Mouse (Mus musculus): ENCODE data around the gene Cbx2. TPM values are rescaled to one million over a fixed set of nuclear protein-coding genes. Genes with fewer than 3 reads are reported as not detected.

The Cbx2 gene
- polyA plus RNA-seq, 1 experiment = 2.9 TPM

DNA sequence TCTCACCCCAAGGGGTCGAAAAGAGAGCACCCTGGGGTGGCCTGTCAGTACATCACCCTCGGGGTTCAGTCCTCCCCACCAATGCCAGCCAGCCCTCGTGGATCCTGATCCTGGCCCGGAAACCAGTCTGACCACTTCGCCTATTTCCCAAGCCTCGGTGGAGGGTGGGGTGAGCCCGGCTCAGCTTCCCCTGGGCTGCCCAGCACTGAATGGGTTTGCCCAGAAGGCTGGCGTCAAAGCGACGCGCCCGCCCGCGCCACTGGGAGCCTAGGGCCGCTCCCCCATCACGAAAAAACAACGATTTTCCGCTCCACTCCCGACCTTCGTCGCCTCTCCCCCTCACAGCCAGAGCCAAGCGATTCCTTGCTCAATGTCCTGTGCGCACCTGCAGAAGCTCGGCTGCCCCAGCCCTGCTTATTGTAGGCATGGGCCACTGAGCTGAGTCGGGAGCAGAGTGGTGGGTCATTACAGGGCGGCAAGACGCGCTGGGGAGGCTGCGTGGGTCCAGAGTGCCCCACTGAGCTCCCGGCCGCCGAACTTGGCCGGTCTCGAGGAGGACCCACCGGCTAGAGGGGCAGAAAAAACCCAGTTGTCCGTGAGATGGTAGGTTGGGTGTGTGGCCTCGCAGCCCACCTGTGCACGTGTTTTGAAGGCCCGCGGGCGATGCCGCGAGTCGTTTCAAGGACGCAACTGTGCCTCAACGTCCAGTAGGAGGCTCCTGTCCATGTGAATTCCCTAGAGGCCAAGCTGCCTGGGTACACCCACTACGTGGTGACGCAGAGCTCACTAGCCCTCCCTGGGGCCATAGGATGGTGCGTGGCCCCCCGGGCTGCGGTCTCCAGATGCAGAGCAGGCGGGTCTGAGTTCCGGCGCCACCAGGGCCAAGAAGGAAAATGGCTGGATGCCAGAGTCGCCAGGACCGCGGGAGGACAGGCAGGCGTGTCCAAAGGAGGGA, 35.6 kb downstream of the Cbx2 start:
- no peak for DNase-seq (ENCODE audit: low read depth)

DNA sequence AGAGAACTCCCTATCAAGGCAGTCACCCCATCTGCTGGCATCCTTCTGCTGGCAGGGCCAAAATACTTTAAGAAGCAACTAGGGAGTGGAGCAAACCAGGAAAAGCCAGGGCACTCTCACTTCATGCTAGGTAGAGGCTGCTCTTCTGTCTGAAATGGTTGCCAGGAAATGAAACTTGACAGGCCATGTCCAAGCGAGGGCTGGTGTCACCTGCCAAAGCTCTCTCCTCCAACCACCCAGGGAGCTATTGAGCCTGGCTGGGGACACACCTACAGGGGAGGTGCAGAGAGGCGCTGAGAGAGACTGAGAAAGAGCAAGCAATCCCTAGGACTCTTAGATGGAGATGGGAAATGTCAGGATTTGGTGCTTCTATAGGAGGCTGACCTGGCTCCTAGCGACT, 36.5 kb downstream of the Cbx2 start:
- DNase-seq (ENCODE audit: low read depth) = no peak

DNA sequence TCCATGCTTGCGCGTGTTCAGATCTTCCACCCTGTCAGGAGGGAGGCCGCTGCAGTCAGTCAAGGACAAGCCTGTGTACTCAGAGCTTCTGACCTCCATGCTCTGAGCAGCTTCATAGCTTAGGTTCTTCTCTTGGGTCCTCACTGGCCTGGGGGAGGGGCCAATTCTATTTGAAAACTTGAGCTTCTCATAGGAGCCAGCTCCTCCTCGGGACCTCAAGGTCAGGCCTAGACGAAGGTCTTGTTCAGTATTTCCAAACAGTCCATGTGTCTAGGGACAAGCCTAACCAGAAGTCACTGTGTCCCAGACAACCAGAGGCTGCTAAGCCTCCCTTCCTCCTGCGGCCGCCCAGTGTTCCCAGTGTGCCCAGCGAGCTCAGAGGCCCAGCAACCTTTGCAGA, 44.1 kb downstream of the Cbx2 start:
- DNase-seq (ENCODE audit: low read depth) = no peak

DNA sequence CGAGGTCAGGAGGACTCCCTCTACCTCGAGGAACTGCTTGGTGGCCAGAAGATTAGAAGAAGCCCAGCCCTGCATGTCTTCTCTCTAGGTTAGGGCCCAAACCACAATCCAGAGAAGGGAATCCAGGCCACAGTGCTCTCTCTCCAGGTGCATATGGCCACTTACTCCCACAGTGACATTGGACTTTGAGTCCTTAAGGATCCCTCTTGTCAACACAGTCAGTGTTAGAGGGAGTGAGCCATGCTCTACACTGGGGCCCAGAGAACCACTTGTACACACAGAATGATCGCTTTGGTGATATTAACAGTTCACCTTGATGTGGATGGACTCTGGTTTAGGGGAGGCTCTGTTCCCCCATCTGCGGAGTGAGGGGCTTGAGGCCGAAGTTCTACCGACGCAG, 49.5 kb downstream of the Cbx2 start:
- no peak for DNase-seq (ENCODE audit: low read depth)

DNA sequence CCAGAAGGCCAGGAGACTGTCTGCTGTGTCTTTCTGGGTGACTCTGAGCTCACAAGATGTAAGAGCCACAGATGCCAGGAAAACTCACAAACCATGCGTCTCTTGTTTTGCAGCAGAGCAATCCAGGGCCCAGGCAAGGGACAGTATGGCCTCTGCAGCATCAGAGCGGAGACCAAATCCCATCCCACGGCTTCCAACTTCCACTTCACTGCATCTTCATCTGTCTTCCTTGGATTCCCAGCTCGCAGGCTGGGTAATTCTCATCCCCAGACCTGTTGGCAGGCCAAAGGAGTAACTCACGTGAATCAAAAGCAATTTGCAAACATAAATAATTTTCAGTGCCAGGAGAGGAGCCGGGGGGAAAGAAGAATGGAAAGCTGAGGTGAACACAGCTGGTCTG, 50.2 kb downstream of the Cbx2 start:
- DNase-seq (ENCODE audit: low read depth) = no peak

DNA sequence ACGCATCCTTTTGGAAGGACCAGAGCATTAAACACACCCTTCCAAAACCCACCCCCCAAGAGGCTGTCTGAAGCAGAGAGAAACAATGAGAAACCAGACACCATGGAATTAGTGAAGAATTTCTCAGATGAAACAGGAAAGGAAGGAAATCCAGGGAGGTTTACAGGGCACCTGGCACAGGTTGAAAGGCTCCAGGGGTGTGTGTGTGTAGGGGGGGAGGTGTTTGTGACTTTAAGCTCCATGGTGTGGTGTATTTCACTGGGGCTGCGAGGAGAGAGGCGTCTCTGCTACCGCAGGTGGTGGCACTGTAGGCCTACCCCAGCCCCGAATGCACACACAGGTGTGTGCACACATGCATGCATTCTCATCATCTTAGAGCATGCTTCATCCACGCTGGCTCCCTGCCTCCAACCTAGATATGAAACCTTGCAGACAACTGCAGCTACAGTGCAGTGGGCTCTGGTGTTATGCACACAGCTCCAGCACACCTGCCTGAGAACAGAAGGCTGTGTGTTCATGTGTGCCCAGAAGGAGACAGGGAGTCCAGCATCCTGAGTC, 51.2 kb downstream of the Cbx2 start:
- no peak for DNase-seq (ENCODE audit: low read depth)

DNA sequence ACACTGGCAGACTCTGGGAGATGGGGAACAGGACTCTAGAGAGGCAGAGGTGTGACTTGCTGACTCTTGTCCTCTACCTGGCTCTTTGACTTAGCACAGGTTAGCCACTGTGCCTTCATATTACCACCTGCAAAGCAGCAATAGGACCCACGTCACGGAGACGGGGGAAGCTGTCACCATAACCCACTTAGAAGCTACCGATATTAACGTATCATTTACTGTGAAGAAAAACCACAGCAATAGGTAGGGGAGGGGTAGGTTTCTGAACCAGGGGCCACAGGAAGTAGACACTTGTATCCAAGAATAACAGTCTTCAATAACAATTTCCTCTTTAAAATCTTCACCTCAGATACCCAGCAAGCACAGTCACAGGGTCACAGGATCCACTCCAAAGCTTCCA, 53.0 kb downstream of the Cbx2 start:
- no peak for DNase-seq (ENCODE audit: low read depth)

DNA sequence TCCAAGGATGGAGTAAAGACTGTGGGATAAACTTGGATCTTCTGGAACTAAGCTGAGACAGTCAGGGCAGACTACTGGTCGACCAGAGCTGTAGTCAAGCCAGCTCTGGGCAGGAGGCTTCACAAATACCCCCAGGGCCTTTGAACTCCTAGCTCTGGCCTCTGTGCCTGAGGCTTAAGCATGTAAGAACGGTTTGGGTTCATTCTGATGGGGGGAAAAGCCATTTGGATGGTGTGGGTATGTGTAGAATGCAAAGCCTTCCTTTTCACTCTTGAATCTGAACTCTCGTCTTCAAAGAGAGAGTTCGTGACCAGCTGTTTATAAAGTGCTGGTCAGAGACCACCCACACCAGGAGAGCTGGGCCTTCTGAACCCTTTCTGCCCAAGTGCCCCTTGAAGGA, 55.0 kb downstream of the Cbx2 start:
- no peak for DNase-seq (ENCODE audit: low read depth)

DNA sequence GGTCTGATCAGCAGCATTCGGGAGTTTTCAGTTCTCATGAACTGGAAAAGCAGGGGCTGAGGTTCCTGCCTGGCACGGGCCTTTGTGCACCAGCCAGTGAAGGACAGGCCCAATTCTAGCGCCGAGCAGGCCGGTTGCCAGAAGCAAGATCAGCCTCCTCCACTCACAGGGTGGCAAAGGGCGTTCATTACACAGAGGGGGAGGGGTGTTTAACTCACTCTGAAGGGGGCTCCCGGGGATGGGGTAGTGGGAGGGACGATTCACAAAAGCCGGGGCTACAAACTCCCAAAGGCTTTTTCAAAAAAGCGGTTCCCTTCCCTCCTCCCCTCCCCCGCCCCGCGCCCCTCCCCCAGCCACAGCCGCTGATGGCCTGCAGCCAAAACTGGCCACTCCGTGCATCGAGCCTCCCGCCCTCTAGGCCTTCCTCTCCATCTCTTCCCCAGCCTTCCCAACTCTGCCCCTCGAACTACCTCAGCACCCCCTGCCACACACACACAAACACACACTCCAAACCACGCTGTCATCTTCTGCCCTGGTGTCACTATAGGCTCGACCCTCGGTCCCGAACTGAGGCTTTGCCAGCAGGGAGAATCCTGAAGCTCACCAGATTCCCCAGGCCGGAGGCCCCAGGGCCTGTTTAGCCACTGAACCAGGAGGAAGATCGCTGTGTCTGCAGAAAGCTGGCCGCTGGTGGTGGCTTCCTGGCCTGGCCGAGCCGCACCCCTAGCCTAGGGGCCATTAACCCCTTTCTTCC, 56.1 kb downstream of the Cbx2 start:
- DNase-seq (ENCODE audit: low read depth) = no peak

DNA sequence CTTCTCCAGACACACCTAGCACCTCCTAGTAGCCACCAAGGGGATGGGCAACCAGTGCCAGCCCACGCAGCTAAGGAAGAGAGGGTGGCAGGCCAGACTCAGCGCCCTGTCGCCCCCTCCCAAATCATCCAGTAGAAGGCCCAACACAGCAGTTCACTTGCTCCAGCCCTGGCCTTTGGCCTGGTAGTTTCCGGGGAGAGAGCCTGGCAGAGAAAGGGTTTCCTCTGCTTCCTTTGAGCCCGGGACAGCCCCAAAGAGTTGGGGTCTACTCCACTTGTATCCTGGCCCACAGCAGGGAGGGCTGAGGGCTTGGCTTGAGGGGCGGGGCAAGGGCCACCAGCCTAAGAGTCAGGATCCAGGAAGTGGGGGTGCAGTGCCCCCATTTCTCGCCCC, 56.7 kb downstream of the Cbx2 start:
- DNase-seq (ENCODE audit: low read depth) = no peak

DNA sequence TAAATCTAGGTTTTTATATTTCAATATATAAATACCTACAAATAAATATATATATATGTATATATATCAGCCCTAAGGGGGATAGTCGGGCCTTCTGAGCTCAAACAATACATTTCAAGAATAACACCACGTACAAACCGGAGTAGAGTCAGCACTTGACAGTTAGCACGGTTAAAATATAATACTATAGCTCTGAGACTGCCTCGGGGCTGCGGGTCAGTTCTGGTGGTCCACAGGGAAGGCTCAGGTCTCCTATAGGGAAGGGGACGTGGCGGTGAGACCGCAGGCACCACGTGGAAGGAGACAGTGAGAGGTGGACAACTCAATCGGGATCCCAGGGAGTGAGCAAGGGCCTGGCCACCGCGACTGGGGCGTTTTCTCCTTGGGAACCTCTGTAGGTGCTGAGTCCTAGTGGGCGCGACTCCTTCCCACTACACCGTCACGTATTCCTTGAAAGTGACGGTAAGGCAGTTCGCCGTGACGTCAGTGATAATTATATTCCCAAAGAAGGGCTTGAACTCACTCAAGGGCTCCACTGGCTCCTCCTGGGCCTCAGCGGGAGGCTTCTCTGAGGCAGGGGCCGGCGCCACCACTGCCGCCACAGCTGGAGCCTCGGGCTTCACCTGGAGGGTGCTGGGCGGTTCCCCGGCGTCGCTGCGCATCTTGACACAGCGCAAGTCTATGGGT, 57.8 kb downstream of the Cbx2 start:
- DNase-seq (ENCODE audit: low read depth) = no peak

Other genes with a start within 250 kb of the Cbx2 start
- 9.8 and 12.4 TPM in 2 replicates for gene Rbfox3, start 111.4 kb upstream of the Cbx2 start, polyA plus RNA-seq (2012; rRNA removed)
- 0.08 and 0.20 TPM in 2 replicates for gene Enpp7, start 34.8 kb upstream of the Cbx2 start, polyA plus RNA-seq (2012; rRNA removed)
- 3.8 and 5.0 TPM in 2 replicates for gene Cbx8, start 18.0 kb downstream of the Cbx2 start, polyA plus RNA-seq (2012; rRNA removed)
- 13.2 and 13.3 TPM in 2 replicates for gene Cbx4, start 63.3 kb downstream of the Cbx2 start, polyA plus RNA-seq (2012; rRNA removed)
- gene Tbc1d16, start 205.5 kb downstream of the Cbx2 start, polyA plus RNA-seq (2012; rRNA removed) = 10.5 and 10.6 TPM in 2 replicates
- gene Ccdc40, start 205.6 kb downstream of the Cbx2 start, polyA plus RNA-seq (2012; rRNA removed) = 2.0 and 4.1 TPM in 2 replicates
- gene Gaa, start 244.9 kb downstream of the Cbx2 start, polyA plus RNA-seq (2012; rRNA removed) = 161 and 193 TPM in 2 replicates